Mouse (Mus musculus) heart, adult 11 months (tissue): Measurements from ENCODE around the gene Cdc20b.

Source experiments
- DNase-seq: peaks from one replicate; pipeline ENCODE4 v3.0.0; 2022

Gene Cdc20b

GRCm38 (mm10) chr13:113101804-113102203, 66.9 kb downstream of the Cdc20b start:
- peak; percentile 64 for DNase-seq

- DNase-seq, result no peak
Measured at GRCm38 (mm10) chr13:113104759-113105158, 69.8 kb downstream of the Cdc20b start.

- peak; percentile 80 for DNase-seq
Measured at GRCm38 (mm10) chr13:113118977-113119376, 84.1 kb downstream of the Cdc20b start.

GRCm38 (mm10) chr13:113120324-113121237, 85.7 kb downstream of the Cdc20b start:
- peak; percentile 76 for DNase-seq

- DNase-seq, result peak; percentile 54
Measured at GRCm38 (mm10) chr13:113121326-113121725, 86.4 kb downstream of the Cdc20b start.

- no peak for DNase-seq
Measured at GRCm38 (mm10) chr13:113129974-113130373, 95.1 kb downstream of the Cdc20b start.

GRCm38 (mm10) chr13:113139597-113139996, 104.7 kb downstream of the Cdc20b start:
- DNase-seq, result no peak
